ENCODE assay signal across 25 mouse cellular contexts in the genomic region with DNA sequence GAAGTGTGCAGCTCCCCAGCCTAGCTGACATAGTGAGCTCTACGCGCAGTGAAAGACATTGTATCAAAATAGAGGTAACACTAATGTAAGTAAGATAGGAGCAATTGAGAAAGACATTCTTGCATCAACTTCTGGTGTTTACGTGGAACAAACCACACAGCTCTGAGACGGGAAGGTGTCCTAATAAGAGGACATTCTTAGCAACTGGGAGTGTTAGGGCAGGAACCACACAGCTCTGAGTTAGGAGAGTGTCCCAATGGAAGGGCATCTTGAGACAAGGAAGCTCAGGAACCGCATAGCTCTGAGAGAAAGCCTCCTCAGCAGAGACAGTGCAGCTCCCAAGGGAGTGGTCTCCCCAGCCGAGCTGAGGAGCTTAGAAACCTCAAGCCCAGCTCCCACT.
"Had no signal": no experiment of that assay in that cellular context is flagged by ENCODE, and none has a peak within 500 bp of the region (broad histone marks: within the 10 kb centered on the region; RNA-seq: fewer than 3 reads in every experiment).

No protein-coding gene starts in this region.

- H3K27me3 ChIP-seq: heart, embryonic 13.5 days; heart, embryonic 15.5 days; hindbrain, embryonic 13.5 days; hindbrain, embryonic 15.5 days had no signal

- H3K9ac ChIP-seq: heart, embryonic 13.5 days; heart, embryonic 15.5 days; hindbrain, embryonic 13.5 days; hindbrain, embryonic 15.5 days; kidney, embryonic 15.5 days; limb, embryonic 12.5 days had no signal

- H3K36me3 ChIP-seq: heart, embryonic 13.5 days; heart, embryonic 15.5 days; hindbrain, embryonic 13.5 days; hindbrain, embryonic 15.5 days; kidney, embryonic 15.5 days; limb, embryonic 10.5 days; limb, embryonic 12.5 days had no signal

- H3K4me2 ChIP-seq: heart, embryonic 11.5 days; heart, embryonic 13.5 days; heart, embryonic 15.5 days; hindbrain, embryonic 13.5 days; hindbrain, embryonic 15.5 days; kidney, embryonic 15.5 days; limb, embryonic 12.5 days had no signal

- H3K4me3 ChIP-seq: gastrocnemius, adult 2 months; heart, adult 2 months; heart, embryonic 13.5 days; heart, embryonic 15.5 days; hindbrain, embryonic 13.5 days; hindbrain, embryonic 15.5 days; kidney, embryonic 15.5 days; left cerebral cortex, adult 2 months; limb, embryonic 10.5 days; limb, embryonic 12.5 days had no signal

- H3K9me3 ChIP-seq: heart, embryonic 13.5 days; heart, embryonic 15.5 days; hindbrain, embryonic 13.5 days; hindbrain, embryonic 15.5 days; kidney, embryonic 15.5 days; limb, embryonic 10.5 days; limb, embryonic 12.5 days had no signal

- DNase-seq: gastrocnemius, adult 2 months; gastrocnemius, postnatal 10 days; gastrocnemius, postnatal 25 days; heart, adult 11 months; heart, adult 2 months; heart, postnatal 14 days; heart, postnatal 36 days; kidney, adult 11 months; kidney, adult 2 months; kidney, adult 9 months; kidney, postnatal 14 days; kidney, postnatal 36 days; layer of hippocampus, adult 9-11 months had no signal

- H3K4me1 ChIP-seq: heart, embryonic 13.5 days; heart, embryonic 15.5 days; hindbrain, embryonic 13.5 days; hindbrain, embryonic 15.5 days; kidney, embryonic 15.5 days; limb, embryonic 10.5 days; limb, embryonic 12.5 days had no signal

- H3K27ac ChIP-seq: gastrocnemius, adult 2 months; heart, adult 2 months; heart, embryonic 13.5 days; heart, embryonic 15.5 days; hindbrain, embryonic 13.5 days; hindbrain, embryonic 15.5 days; hindbrain, postnatal 0 days; kidney, embryonic 15.5 days; kidney, postnatal 0 days; left cerebral cortex, adult 2 months; limb, embryonic 10.5 days; limb, embryonic 12.5 days had no signal

- ATAC-seq: hindbrain, postnatal 0 days; intestine, embryonic 16.5 days had no signal
